Mouse (Mus musculus) kidney, postnatal 14 days (tissue): ENCODE measurements around the gene Drd2.

ENCODE experiments used
- DNase-seq: peaks from one replicate; pipeline ENCODE4 v3.0.0; 2022; ENCODE audit warnings: mixed read lengths

Gene Drd2

DNA sequence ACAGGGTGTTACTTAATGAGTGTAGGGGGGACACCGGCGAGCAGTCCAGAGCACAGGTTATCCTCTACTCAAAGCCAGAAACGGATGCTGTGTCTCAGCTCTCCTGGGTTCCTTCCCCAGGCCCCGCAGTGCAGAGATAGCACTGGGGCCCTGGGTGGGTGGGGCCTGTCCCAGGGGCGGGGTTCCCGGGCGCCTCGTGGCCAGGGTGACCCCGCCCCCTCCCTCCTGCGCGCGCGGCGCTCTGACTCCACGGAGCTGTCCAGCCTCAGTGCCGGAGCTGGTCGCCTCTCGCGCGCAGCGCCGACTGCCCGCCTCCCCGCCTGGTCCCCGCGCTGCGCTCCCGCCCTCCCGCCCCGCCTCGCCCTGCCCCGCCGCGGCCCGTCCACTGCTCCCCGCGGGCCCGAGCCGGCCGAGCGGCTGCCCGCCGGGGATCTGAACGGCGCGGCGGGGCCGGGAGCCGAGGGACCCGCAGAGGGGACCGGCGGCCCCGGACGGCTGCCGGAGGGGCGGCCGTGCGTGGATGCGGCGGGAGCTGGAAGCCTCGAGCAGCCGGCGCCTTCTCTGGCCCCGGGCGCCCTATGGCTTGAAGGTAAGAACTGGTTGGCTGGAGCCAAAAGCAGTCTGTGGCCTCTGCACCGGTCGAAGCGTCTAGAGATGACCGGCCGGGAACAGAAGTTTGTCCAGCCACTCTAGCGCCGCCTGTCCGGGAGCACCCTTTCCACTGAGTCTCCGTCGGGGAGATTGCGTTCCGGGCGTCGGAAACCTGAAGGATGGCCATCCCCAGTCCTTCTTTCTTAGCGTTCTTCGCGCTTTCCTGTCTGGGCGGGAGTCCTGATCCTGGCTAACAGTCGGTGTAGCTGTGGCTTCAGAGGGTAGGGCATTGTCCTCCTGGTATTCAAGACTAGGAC lies at the start of gene Drd2:
Gene Drd2 (plus strand): TSS at position 492 of the 908 bp plus-strand sequence.
- peak; percentile 50 for DNase-seq

DNA sequence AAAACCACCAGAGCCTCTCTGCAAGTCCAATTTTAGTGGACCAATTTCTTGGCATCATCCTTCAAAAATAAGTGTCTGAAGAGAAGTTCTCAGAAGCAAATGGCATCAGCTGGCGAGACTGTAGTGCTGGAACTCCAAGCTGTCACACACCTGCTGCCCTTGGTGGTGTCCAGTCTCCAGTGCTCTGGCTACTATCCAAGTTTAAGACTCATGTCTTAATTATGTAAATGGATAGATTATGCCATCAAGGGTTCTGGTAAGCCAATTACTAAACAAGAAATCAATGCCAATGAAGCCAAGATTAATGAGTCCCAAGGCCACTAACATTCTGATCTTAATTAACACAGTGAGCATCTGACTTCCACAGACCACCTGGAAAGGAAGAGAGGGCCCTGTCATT lies 45.3 kb upstream of the Drd2 start:
- DNase-seq: no peak

DNA sequence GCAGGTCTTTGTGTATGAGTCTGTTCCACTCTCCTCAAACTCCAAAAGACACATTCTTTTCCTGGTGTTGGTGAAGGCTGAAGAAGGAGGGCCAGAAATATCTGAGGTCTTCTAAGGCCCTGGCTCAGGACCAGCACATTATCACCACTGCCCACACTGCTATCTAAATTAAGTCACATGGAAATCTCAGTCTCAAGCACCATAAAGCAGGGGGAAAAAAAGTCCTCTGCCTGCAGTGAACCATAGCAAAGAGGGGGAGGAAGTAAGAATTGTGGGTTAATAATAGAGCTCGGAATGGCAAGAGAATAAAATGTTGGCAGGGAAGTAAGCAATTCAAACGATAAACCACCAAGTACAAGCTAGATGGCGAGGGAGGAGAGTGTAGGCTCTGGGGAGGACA lies 32.9 kb upstream of the Drd2 start:
- DNase-seq: peak; percentile 4

DNA sequence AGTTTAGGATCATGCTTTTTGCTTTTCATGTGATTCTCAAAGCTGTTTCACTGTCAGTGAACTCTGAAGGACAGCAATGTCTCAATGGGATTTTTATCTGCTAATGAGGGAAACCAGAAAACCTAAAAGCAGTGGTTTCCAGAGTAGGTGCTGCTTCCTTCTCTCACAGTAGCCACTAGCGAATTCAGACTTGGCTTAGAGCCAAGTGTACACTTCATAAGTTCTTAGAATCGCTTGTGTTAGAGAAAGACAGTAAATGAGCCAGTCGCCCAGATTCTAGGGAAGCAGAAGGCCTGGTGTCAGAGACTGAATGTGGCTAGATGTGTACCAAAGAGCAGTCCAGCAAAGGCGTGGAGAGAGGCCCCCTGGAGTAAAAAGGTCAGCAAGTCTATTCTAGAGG lies 29.6 kb upstream of the Drd2 start:
- DNase-seq: no peak

DNA sequence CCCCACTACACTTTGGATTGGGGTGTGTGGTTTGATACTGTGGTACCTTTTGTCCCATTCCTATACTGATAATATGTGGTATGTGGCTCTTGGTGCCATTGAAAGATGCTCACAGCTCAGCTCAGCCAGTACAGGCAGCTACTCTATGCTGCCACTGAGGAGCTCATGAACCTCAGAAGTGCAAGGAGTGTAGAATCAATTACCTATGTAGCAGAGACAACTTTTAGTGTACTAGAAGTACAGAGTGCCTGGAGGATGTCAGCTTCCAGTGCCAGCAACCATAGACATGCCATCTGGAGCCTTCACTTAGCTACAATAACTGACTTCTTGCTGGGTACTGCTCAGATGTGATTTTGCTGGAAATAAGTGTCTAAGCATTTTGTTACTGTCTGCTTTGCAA lies 21.8 kb upstream of the Drd2 start:
- no peak for DNase-seq

DNA sequence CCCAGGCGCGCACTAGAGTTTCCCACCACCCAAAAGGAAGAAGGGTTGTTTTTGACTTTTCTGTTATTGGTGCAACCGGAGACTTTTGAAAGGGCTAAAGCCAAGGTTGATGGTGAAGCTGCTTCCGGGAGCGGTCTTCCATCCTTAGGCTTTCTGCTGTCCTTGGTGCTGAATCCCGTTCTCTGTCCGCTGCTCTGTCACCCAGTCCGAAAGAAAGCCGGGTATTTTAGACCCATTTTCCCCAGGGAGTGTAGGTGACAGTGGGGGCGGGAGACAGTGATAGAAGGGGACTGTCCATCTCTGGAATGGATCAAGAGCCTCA lies 578 bp downstream of the Drd2 start:
- peak; percentile 64 for DNase-seq

DNA sequence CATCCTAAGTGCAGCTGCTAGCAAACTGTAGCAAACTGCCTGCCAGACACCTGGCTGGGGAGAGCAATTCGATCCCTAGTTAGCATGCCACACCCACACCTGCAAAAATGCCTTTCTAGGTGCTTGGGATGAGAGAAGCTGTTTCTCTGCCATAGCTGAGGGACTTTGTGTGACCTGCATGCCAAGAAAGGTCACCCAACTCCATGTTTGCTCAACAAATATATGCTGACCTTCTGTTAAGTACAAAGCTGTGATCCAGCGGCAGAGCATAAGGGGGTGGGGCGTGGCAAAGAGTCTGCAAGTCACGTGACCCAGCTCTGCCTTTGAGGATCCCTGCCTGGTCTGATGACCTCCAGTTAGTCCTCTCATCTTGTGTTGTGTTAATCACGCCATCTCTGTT lies 25.3 kb downstream of the Drd2 start:
- DNase-seq: no peak

DNA sequence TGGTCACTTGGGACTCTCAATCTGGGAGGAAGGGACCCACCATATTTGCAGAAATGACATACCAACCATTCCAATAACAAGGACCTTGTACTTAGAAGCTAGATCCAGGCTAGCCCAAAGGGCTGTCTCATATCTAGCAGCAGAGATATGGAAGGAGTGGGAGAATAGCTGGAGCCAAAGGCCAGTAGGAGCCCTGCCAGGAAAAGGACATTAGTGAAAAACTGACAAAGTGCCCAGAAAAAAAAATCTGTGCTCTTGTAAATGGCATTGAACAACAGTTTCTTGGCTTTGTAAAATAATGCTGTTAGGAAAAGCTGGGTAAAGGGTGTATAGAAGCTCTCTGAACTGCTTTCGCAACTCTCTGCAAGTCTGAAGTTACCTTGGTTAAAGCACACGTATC lies 33.5 kb downstream of the Drd2 start:
- no peak for DNase-seq

DNA sequence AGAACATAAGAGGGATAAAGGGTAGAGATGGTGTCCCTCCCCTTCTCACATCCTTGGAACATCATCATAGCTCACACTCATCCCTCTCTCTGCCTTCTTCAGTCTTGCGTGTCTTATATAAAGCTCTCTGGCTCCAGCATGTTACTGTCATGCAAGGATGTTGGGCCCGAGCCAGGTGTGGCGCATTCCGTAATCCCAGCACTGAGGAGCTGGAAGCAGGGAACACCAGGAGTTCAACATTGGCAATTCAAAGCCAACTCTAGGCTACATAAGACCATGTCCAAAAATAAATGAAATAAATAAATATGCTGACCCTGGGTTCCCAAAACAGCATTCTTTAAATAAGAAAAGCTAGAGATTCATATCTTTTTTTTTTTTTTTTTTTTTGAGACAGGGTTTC lies 39.5 kb downstream of the Drd2 start:
- no peak for DNase-seq

DNA sequence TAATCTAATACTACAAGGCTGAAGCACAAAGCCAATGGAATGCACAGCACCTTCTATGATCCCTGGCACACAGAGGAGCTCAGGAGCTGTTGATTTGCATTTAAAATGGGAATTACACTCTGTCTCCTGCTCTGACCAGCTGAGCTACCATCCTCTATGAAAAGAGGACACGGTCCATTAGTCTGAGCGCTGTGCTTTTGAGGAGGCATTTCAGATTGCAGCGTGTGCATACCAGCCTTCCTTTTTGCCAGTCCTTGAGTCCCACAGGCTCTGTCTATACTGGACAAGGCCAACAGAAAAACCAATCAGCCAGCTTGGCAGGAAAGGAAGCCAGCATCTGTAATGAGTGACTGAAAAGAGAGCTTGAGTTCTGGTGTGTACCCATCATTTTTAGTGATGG lies 43.6 kb downstream of the Drd2 start:
- DNase-seq: no peak

DNA sequence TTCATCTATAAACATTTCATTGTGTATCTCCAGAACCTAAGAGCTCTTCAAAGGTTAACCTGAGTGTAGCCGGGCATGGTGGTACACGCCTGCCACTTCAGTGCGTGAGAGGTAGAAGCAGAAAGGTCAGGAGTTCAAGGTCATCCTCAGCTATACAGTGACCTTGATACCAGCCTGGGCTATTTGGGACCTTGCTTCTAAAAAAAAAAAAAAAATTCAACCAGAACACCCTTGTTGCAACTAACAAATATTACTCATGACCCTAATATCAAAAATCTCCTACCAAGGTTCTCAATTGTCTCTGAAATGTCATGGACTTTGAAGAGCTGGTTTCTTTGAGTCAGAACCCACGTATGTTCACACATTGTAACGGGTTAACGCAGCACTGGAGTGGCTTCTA lies 44.4 kb downstream of the Drd2 start:
- no peak for DNase-seq

DNA sequence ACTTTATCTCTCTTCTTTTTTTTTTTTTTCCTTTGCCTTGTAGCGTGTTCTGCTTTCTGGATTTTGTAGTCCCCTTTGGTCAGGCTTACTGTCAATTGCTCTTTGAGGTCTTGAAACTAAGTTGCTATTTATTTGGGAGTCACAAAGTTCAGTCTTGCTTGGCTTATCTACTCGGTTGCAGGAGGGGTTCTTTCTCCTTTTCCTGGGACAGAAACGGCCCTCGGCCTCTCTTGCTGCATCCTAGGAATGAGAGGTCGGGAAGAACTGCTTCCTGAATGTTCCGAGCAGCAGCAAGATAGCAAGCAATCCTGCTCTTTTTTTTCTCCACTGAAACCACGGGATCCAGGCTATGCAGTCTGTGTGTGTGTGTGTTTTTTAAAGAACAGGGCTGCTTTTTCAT lies 44.9 kb downstream of the Drd2 start:
- DNase-seq: peak; percentile 2

DNA sequence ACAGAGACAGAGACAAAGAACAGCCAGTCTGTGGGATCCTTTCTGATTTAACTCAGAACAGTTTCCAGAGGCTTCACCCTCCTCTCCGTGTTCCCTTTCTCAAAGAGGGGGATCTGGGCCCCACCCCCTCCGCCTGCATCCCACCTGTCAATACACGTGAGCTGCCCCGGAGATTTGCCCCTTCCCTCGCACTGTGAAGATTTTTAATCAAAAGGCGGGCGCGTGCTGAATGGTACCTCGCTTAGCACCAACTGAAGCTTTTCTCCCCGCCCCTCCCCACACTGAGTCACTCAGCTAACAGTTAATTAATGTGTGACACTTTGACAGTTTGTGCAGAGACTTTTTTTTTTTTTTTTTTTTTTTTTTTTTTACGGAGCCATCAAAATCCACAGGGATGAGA lies 45.7 kb downstream of the Drd2 start:
- no peak for DNase-seq

DNA sequence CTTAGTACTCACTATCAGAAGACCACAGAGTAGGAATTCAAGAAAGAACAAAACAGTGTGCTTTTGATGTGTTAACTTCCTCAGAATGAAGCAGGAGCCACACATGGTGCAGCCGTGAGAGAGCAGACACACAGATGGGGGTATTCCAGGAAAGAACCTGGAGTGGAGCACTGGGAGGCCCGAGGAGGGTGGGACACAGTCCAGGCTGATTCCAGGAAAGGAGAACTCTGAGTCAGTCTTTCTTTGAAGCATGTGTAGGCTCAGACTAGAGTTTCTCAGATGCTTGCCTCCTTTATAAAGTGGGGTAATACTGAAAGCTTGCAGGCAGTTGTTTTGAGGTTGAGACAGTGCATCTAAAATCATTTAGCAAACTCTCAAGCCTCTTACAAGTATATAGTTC lies 51.8 kb downstream of the Drd2 start:
- no peak for DNase-seq

DNA sequence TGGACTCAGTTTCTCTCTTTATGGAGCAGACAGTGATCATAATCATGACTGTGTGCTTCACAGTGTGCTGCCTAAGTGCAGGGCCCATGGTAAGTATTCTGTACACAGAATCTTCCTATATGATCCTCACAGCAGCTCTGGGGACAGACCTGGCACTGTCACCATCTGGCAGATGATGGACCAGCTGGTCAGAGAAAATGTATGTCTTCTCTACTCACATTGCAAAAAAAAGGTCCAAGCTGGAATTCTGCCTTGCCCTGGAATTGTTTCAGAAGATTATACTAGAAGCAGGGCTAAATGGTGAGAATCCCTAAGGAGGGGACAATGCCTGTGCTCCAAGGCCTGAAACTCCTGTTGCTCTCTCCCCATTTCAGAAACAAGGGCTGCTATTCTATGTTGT lies 55.6 kb downstream of the Drd2 start:
- no peak for DNase-seq

DNA sequence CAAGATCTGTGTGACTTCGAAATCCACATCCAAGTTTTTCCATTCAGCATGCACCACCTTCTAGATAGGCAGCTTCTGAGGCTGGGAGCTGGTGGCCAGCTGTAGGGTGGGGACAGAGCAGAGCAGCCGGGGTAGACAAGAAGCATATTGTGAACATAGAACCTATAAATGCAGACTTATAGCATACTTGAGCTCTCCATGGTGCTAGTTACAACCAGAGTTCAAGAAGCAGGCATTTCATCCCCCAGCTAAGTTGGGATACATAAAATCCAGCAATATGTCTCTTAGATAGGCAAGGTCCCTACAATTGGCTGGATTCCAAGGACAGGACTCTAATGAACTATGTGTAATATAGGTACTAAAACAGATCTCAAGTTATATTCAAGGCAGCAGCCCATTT lies 63.3 kb downstream of the Drd2 start:
- no peak for DNase-seq

DNA sequence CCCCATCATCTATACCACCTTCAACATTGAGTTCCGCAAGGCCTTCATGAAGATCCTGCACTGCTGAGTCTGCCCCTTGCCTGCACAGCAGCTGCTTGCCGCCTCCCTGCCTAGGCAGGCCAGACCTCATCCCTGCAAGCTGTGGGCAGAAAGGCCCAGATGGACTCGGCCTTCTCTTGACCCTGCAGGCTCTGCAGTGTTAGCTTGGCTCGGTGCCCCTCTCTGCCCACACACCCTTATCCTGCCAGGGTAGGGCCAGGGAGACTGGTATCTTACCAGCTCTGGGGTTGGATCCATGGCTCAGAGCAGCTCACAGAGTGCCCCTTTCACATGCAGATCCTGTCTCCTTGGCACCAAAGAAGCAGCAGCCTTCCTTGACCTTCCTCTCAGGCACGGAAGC lies 66.6 kb downstream of the Drd2 start:
- DNase-seq: no peak

DNA sequence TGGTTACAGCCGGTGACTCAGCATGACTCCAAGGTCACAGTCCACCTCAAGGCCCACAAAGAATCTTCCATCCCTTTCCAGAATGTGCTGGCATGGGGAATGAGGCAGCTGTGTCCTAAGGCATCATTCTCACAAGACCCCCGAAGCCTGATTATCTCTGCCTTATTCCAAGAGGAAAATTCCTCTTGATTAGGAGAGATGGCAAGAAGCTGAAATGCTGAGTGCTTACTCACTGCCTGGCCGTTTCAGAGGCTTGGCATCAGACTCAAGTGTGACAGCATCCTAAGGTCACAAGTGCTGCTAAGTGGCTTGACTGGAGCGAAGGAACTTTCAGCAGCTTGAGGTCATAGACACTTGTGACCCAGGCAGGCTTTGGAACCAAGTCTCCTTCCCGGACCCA lies 70.2 kb downstream of the Drd2 start:
- DNase-seq: no peak

DNA sequence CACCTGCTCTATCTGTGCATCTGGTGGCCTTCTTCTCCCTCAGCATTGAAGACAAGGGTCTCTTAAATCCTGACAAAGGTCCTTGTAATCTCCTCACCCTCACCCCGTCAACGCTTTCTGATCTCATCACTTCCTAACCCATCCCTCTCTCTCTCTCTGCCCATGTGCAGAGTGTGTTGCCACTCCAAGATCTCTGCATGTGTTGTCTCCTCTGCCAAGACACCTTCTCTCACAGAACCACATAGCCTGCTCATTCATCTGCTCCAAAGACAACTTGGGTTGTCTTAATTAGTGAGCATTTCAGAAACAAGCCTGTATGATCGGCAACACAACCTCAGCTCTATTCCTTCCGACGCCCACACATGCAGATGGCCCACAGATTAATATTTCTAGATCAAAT lies 83.4 kb downstream of the Drd2 start:
- DNase-seq: no peak

DNA sequence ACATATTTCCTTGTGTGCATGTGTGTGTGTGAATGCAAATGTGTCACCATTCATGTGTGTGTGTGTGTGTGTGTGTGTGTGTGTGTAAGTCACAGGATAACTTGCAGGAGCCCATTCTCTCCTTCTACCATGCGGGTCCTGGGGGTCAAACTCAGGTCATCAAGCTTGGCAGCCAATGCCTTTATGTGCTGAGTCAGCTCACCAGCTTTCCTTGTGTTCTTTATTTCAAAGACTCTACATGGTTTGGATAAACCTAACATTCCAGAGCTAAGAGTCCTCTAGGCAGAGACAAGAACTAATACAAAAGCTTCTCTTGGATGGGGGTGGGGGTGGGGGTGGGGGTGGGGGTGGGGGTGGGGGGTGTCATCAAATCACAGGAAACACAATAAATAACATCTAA lies 85.2 kb downstream of the Drd2 start:
- DNase-seq: no peak

DNA sequence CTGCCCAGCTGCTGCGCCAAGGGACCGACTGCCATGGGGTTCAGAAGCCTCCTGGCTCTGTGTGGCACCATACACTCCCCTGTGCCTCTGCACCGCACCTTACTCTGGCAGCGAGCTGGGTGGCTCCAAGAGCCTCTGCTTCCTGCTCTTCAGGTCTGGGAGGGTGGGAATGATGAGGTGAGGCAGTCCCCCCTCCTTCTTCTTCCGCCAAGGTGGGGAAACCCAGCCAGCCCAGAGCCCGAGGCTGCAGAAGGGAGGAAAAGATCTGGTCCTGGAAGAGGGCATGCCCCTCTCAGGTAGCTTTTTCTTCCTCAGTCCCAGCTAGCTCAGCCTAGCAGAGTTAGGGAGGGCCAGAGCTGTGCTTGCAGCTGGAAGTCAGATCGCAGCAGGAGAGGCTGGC lies 86.5 kb downstream of the Drd2 start, which contains the start of gene Ankk1:
Gene Ankk1 (minus strand): TSS at position 101 of the 400 bp plus-strand sequence.
- DNase-seq: no peak

DNA sequence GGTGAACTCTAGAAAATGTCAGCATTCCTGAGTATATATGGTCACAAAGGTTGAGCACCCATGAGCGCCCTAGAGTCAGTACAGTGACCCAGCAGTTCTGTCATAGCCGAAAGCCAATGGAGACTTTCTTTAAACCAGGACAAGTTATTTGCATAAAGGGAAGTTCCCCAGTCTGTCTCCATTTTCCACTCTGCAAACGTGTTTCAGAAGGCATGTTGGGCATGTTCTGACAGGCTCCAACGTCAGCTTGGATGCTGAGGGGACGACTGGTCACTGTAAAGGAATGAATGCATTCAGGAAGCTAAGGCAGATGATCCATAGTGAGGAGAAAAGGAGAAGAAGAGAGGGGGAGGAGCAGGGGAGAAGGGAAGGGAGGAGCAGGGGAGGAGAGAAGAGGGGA lies 87.1 kb downstream of the Drd2 start:
- DNase-seq: no peak

DNA sequence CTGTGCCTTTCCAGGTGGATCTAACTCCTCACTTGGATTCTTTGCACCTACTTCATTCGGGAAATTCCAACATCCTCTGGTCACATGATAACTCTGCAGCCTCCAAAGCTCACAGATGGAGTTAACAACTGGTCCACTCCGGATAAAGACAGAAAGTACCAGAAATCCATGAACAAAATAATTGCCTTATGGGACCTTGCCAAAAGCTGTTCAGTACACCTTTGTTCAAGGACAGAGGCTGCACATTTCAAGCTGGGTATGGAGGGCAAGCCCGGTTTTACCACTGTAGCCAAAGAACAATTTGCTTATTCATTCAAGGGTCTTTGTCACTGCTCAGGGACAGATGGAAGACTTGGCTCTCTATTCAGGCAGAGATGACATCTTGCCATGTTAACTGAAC lies 102.2 kb downstream of the Drd2 start:
- DNase-seq: no peak

DNA sequence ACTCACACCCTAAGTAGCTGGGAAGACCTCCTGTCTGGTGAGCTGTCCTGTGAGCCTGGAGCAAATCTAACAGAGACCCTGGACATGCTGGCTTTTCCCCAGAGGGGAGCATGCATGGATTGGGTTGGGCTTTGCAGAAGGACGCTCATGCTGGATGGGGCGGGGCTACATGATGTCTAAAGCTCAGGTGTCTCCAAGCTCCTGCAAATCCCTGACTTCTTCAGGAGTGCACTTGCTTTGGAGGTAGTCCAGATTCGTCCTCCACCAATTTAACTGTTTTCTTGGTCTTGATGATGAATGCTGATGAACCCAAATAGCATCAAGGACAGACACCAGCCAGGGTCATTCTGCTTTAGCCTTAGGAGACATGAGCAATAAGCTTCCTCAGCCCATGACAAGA lies 110.1 kb downstream of the Drd2 start:
- no peak for DNase-seq

DNA sequence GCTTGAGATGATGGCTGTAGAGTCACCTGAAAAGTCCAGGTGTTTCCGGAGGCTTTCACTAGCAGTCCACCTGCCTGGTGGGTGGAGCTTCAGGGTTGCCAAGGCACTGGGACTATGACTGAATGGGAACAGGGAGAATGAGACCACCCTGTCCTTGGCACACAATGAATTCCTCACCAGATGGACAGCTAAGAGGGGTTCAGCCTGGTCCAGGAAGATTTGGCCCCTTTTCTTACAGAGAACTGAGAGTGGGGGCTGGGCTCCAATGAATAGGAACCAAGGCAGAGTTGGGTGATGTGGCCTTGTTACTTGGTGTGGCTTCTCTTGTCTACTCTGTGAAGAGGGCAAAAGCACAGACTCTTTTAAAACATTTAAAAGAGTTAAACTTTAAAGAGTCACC lies 112.0 kb downstream of the Drd2 start:
- DNase-seq: no peak
